Mouse (Mus musculus): ENCODE results near the gene Meltf.
"Not testable (repeated sequence)": the region's sequence is repeated elsewhere in the genome, so short reads cannot be mapped to it uniquely, and the experiment has no call there.

The Meltf gene

DNA sequence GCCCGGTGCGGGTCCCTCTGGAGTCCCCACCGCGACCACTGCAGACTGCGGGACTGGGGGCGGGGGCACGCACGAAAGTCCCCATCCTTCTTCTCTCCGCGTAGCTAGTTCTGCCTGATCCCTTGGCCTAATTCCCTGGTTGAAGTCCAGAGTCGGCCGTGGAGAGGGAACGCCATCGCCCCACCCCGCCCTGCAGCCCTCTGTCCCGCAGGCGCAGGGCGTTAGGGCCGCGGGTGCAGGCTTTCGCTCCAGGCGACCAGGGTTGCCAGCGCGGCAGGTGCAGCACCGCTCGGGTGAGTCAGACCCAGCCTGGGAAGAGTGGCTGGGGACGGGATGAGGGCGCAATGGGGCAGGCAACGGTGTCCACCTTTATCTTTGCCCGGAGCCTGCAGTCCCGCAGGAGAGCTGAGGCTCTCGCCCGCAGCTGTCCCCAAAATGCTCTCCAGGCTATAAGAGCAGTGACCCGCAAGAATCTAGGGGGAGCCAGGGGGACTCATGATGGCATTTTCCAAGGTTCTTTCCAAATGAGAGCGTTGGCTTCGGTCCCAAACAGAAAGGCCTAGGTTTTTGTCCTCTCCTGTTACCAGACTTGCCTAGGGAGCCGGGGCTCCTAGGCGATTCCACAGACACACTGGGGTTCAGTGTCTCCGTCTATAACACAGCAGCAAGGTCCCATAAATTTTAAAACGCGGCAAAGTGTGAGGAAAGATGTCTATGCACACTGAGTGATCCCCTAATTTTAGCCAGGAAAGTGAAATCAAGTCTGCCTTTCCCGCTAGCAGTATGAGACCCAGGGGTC, 55.3 kb downstream of the Meltf start, which contains the start of gene Pigz:
Gene Pigz, plus strand, starts transcription at position 101 of the 799 bp plus-strand sequence.
- DNase-seq (ENCODE audit: low spot score in 2 of 2), result peak; percentile 52 to 57

GRCm38 (mm10) chr16:31934550-31935010, 56.0 kb downstream of the Meltf start:
- DNase-seq (ENCODE audit: low spot score in 2 of 2), result no peak

GRCm38 (mm10) chr16:31935091-31935979, 56.7 kb downstream of the Meltf start:
- DNase-seq (ENCODE audit: low spot score in 2 of 2), result peak; percentile 53 to 54

DNA sequence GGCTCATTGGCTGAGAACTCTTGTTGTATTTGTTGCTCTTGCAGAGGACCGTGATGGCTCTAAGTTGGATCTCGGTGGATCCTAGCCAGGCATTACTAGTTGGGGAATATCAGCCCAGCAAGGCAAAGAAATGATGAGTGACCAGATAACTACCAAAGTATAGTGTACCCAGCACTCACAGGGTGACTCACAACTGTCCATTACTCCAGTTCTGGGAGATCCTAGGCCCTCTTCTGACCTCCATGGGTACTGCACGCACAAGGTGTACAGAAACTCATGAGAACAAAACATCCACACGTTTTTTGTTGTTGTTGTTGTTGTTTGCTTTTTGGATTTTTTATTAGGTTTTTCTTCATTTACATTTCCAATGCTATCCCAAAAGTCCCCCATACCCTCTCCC, 58.0 kb downstream of the Meltf start:
- DNase-seq (ENCODE audit: low spot score in 2 of 2), result no peak

- no peak for DNase-seq (ENCODE audit: low spot score in 2 of 2)
These were observed 60.2 kb downstream of the Meltf start for GRCm38 (mm10) chr16:31938856-31939255.

GRCm38 (mm10) chr16:31940586-31940985, 62.0 kb downstream of the Meltf start:
- no peak for DNase-seq (ENCODE audit: low spot score in 2 of 2)

DNA sequence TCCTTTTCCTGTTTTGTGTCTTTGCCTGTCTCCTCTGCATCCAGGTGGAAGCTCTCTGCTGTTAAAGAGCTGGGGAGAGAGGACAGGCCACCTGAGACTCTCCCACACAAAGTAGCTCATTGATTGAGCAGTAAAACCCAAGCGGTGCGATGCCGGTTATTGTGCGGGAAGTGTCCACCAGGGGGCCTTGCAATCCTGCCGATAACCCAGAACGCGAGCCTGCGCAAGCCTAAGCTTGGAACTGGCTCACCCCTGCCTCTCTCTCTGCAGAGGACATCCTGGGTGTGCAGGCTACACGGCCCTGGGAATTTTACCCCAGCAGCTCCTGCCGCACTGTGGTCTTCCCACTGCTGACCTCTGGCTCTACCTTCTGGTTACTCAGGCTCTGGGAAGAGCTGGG, 65.4 kb downstream of the Meltf start:
- DNase-seq (ENCODE audit: low spot score in 2 of 2), result peak; percentile 85 to 90

DNA sequence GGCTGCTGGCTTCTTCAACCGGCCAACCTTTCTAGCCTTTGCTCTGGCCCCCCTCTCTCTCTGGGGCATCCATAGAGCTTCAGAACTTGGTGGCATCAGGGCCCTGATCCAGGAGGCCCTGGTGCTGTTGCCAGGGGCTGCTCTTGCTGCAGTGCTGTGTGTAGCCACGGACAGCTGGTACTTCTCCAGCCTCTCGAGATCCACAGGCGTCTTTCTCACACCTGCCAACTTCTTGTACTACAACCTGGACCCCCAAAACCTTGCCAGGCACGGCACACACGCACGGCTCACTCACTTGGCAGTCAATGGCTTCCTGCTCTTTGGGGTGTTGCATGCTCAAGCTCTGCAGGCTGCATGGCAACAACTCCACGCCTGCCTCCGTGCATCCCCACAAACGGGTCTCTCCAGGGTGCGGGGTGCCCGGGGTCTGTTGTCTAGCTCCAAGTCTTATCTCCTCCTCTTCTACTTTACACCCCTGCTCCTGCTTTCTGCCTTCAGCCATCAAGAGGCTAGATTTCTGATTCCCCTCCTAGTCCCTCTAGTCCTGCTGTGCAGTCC, 66.2 kb downstream of the Meltf start:
- DNase-seq (ENCODE audit: low spot score in 2 of 2), result peak in 1 of 2 experiments; percentile 11

DNA sequence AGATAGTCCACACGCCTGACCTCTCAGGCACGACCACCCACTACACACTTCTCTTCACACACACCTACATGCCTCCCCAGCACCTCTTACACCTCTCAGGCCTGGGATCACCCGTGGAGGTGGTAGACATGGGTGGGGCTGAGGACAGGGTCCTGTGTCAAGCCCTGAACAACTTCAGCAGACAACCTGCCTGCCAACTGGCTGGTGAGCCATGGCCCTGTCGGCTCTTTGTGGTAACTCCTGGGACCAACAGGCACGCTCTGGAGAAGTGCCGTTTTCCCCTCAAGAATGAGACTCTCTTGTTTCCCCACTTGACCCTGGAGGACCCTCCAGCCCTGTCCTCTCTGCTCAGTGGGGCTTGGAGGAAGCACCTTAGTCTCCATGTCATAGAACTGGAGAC, 66.8 kb downstream of the Meltf start:
- no peak for DNase-seq (ENCODE audit: low spot score in 2 of 2)

GRCm38 (mm10) chr16:31945986-31946385, 67.4 kb downstream of the Meltf start:
- DNase-seq (ENCODE audit: low spot score in 2 of 2), result not testable (repeated sequence)

DNA sequence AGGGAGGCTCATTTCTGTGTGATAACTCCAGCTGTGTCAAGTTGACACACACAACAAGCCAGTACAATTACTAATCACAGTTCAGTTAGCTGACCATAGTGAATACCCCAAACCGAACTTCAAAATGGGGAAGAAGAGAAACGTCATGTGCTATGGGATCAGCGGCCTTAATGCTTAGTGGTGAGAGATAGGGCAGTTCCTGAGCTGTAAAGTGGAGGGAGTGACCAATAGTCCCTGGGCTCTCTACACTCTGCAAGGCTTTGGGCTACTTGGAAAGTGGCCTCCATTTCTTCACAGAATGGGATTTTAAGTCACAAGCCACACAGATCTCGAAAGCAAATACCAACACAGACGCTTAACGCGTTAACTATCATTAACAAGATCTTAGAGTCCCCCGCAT, 68.7 kb downstream of the Meltf start:
- peak in 1 of 2 experiments; percentile 11 for DNase-seq (ENCODE audit: low spot score in 2 of 2)

GRCm38 (mm10) chr16:31947901-31948316, 69.3 kb downstream of the Meltf start:
- DNase-seq (ENCODE audit: low spot score in 2 of 2), result peak in 1 of 2 experiments; percentile 53

DNA sequence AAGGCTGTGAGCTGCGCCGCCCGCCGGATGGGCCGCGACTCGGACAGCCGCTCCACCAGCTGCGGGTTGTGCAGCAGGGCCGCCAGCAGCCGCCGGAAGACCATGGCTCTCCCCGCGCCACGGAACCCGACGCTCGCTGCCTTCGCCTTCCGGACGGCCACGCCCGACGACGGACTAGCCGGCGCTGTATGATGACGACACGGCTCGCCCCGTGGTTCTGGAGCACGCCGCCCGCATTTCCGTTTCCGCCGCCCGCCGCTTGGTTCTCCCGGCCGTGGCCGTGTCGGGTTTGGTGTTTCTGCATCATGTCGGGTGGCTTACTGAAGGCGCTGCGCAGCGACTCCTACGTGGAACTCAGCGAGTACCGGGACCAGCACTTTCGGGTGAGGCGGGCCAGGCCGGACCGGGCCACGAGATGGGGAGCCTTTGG, 69.8 kb downstream of the Meltf start, which contains the start of the genes 0610012G03Rik and Ncbp2:
Gene 0610012G03Rik, minus strand, starts transcription at position 150 of the 430 bp plus-strand sequence.
Gene Ncbp2, plus strand, starts transcription at position 169 of the 430 bp plus-strand sequence.
- DNase-seq (ENCODE audit: low spot score in 2 of 2), result peak; percentile 97 to 98

Data from right cerebral cortex, adult 2 months (tissue).